Mouse (Mus musculus): ENCODE results near the gene Flvcr2. TPM values are rescaled to one million over a fixed set of nuclear protein-coding genes. Genes with fewer than 3 reads are reported as not detected.
A peak's percentile ranks its signal among the peaks of the same experiment; 100 is the strongest.

The Flvcr2 gene
- polyA plus RNA-seq (2017; shearing (Covaris generic)) = under 1 TPM; 0.48 to 0.60 TPM

- ATAC-seq = peak; percentile 23
These were observed at the start of gene Flvcr2 for GRCm38 (mm10) chr12:85745827-85746695. Flvcr2 (plus strand) TSS chr12:85746539.

GRCm38 (mm10) chr12:85698179-85698578 lies 48.2 kb upstream of the Flvcr2 start:
- ATAC-seq = peak; percentile 51

GRCm38 (mm10) chr12:85700191-85700841 lies 46.0 kb upstream of the Flvcr2 start:
- no peak for ATAC-seq

- ATAC-seq = no peak
These were observed 45.5 kb upstream of the Flvcr2 start for GRCm38 (mm10) chr12:85700842-85701223.

- ATAC-seq = no peak
These were observed 43.9 kb upstream of the Flvcr2 start for GRCm38 (mm10) chr12:85702166-85703055.

GRCm38 (mm10) chr12:85703507-85703906 lies 42.8 kb upstream of the Flvcr2 start:
- ATAC-seq = no peak

GRCm38 (mm10) chr12:85704566-85704965 lies 41.8 kb upstream of the Flvcr2 start:
- peak; percentile 30 for ATAC-seq

- ATAC-seq = peak; percentile 71
These were observed 41.1 kb upstream of the Flvcr2 start for GRCm38 (mm10) chr12:85705002-85705830.

GRCm38 (mm10) chr12:85705831-85706530 lies 40.4 kb upstream of the Flvcr2 start:
- peak; percentile 16 for ATAC-seq

- no peak for ATAC-seq
These were observed 39.4 kb upstream of the Flvcr2 start for GRCm38 (mm10) chr12:85706906-85707305.

GRCm38 (mm10) chr12:85707391-85707790 lies 38.9 kb upstream of the Flvcr2 start:
- ATAC-seq = no peak

- ATAC-seq = no peak
These were observed 37.8 kb upstream of the Flvcr2 start for GRCm38 (mm10) chr12:85708556-85708955.

- ATAC-seq = no peak
These were observed 35.6 kb upstream of the Flvcr2 start for GRCm38 (mm10) chr12:85710695-85711094.

- ATAC-seq = peak; percentile 32
These were observed 33.8 kb upstream of the Flvcr2 start for GRCm38 (mm10) chr12:85712587-85712986.

- ATAC-seq = no peak
These were observed 32.2 kb upstream of the Flvcr2 start for GRCm38 (mm10) chr12:85714126-85714525.

- no peak for ATAC-seq
These were observed 21.0 kb upstream of the Flvcr2 start for GRCm38 (mm10) chr12:85725306-85725705.

GRCm38 (mm10) chr12:85726729-85727397 lies 19.5 kb upstream of the Flvcr2 start:
- ATAC-seq = no peak

- ATAC-seq = no peak
These were observed 18.2 kb upstream of the Flvcr2 start for GRCm38 (mm10) chr12:85728181-85728580.

GRCm38 (mm10) chr12:85729022-85729944 lies 17.1 kb upstream of the Flvcr2 start:
- ATAC-seq = peak; percentile 61

GRCm38 (mm10) chr12:85729945-85730290 lies 16.4 kb upstream of the Flvcr2 start:
- no peak for ATAC-seq
